Mouse (Mus musculus): Measurements from ENCODE around the gene Foxn3. TPM values are rescaled to one million over a fixed set of nuclear protein-coding genes. Genes with fewer than 3 reads are reported as not detected.

Gene Foxn3
- polyA plus RNA-seq, 1 experiment from 2014 or later, result 41.9 TPM

- 92% methylated on average over 5 of the region's 5 CpGs for WGBS
- Histone ChIP-seq H3K4me2 (replicated peaks; ENCODE audit: low read depth) (no peak overlapping the region), H3K27ac (ENCODE audit: low read depth, low read length) (no peak overlapping the region), H3K9ac (ENCODE audit: low read depth, low read length) (no peak overlapping the region), H3K9me3 (ENCODE audit: control insufficient read depth) (no peaks in the 10 kb centered on the region), H3K4me3 (ENCODE audit: low read depth, low read length) (no peak overlapping the region), H3K36me3 (ENCODE audit: control insufficient read depth, insufficient read depth) (no peaks in the 10 kb centered on the region), H3K27me3 (replicated peaks; ENCODE audit: control insufficient read depth, insufficient read depth, low read length) (no peaks in the 10 kb centered on the region), H3K4me1 (replicated peaks; ENCODE audit: control insufficient read depth, insufficient read depth, low read length) (no peaks in the 10 kb centered on the region)
- ATAC-seq, result no peak
- TF ChIP-seq CTCF (IDR thresholded peaks at IDR 0.05; ENCODE audit: low read depth), result no peak
Measured at GRCm38 (mm10) chr12:99447791-99448190, 115.6 kb downstream of the Foxn3 start.

- no peak overlapping the region for H3K9ac ChIP-seq (ENCODE audit: low read depth, low read length)
- TF ChIP-seq CTCF (IDR thresholded peaks at IDR 0.05; ENCODE audit: low read depth), result no peak
- 31% methylated on average over 6 of the region's 6 CpGs for WGBS
- no peak overlapping the region for H3K27ac ChIP-seq (ENCODE audit: low read depth, low read length)
- 0 out of 2 replicates have a peak overlapping the region, but pooled peaks have one; percentile 17 for H3K4me2 ChIP-seq (replicated peaks; ENCODE audit: low read depth)
- H3K9me3 ChIP-seq (ENCODE audit: control insufficient read depth), result no peaks in the 10 kb centered on the region
- no peak overlapping the region for H3K4me3 ChIP-seq (ENCODE audit: low read depth, low read length)
- ATAC-seq, result peak; percentile 80
- H3K27me3 ChIP-seq (replicated peaks; ENCODE audit: control insufficient read depth, insufficient read depth, low read length), result no peaks in the 10 kb centered on the region
- H3K4me1 ChIP-seq (replicated peaks; ENCODE audit: control insufficient read depth, insufficient read depth, low read length), result no peaks in the 10 kb centered on the region
- no peaks in the 10 kb centered on the region for H3K36me3 ChIP-seq (ENCODE audit: control insufficient read depth, insufficient read depth)
Measured at GRCm38 (mm10) chr12:99445018-99445674, 118.2 kb downstream of the Foxn3 start.

- Histone ChIP-seq H3K9me3 (ENCODE audit: control insufficient read depth) (no peaks in the 10 kb centered on the region), H3K4me1 (replicated peaks; ENCODE audit: control insufficient read depth, insufficient read depth, low read length) (0 out of 2 replicates have a peak, but pooled peaks cover 5% of the 10 kb centered on the region), H3K4me3 (ENCODE audit: low read depth, low read length) (no peak overlapping the region), H3K27me3 (replicated peaks; ENCODE audit: control insufficient read depth, insufficient read depth, low read length) (no peaks in the 10 kb centered on the region), H3K9ac (ENCODE audit: low read depth, low read length) (no peak overlapping the region), H3K27ac (ENCODE audit: low read depth, low read length) (no peak overlapping the region), H3K36me3 (ENCODE audit: control insufficient read depth, insufficient read depth) (no peaks in the 10 kb centered on the region), H3K4me2 (replicated peaks; ENCODE audit: low read depth) (no peak overlapping the region)
- no peak for ATAC-seq
- TF ChIP-seq CTCF (IDR thresholded peaks at IDR 0.05; ENCODE audit: low read depth), result no peak
- 75% methylated on average over 3 of the region's 3 CpGs for WGBS
Measured at GRCm38 (mm10) chr12:99442819-99443218, 120.6 kb downstream of the Foxn3 start.

GRCm38 (mm10) chr12:99440953-99441352 is 122.4 kb downstream of the Foxn3 start:
- H3K4me1 ChIP-seq (replicated peaks; ENCODE audit: control insufficient read depth, insufficient read depth, low read length), result 0 out of 2 replicates have a peak, but pooled peaks cover 5% of the 10 kb centered on the region
- no peak overlapping the region for H3K27ac ChIP-seq (ENCODE audit: low read depth, low read length)
- no peaks in the 10 kb centered on the region for H3K27me3 ChIP-seq (replicated peaks; ENCODE audit: control insufficient read depth, insufficient read depth, low read length)
- no peak for TF ChIP-seq CTCF (IDR thresholded peaks at IDR 0.05; ENCODE audit: low read depth)
- H3K4me2 ChIP-seq (replicated peaks; ENCODE audit: low read depth), result no peak overlapping the region
- H3K9ac ChIP-seq (ENCODE audit: low read depth, low read length), result no peak overlapping the region
- no peaks in the 10 kb centered on the region for H3K36me3 ChIP-seq (ENCODE audit: control insufficient read depth, insufficient read depth)
- WGBS, result 73% methylated on average over 4 of the region's 4 CpGs
- ATAC-seq, result no peak
- H3K4me3 ChIP-seq (ENCODE audit: low read depth, low read length), result no peak overlapping the region
- no peaks in the 10 kb centered on the region for H3K9me3 ChIP-seq (ENCODE audit: control insufficient read depth)

- peak; percentile 67 for ATAC-seq
Measured at GRCm38 (mm10) chr12:99440022-99440421, 123.4 kb downstream of the Foxn3 start.

GRCm38 (mm10) chr12:99435189-99435588 is 128.2 kb downstream of the Foxn3 start:
- Histone ChIP-seq H3K9me3 (ENCODE audit: control insufficient read depth) (no peaks in the 10 kb centered on the region), H3K27ac (ENCODE audit: low read depth, low read length) (no peak overlapping the region), H3K9ac (ENCODE audit: low read depth, low read length) (no peak overlapping the region), H3K4me2 (replicated peaks; ENCODE audit: low read depth) (no peak overlapping the region), H3K4me1 (replicated peaks; ENCODE audit: control insufficient read depth, insufficient read depth, low read length) (0 out of 2 replicates have a peak, but pooled peaks cover 5% of the 10 kb centered on the region), H3K36me3 (ENCODE audit: control insufficient read depth, insufficient read depth) (no peaks in the 10 kb centered on the region), H3K4me3 (ENCODE audit: low read depth, low read length) (no peak overlapping the region), H3K27me3 (replicated peaks; ENCODE audit: control insufficient read depth, insufficient read depth, low read length) (no peaks in the 10 kb centered on the region)
- no peak for TF ChIP-seq CTCF (IDR thresholded peaks at IDR 0.05; ENCODE audit: low read depth)
- WGBS, result 74% methylated on average over 4 of the region's 4 CpGs
- ATAC-seq, result no peak

More at GRCm38 (mm10) chr12:99440022-99440421, 123.4 kb downstream of the Foxn3 start:
- Histone ChIP-seq H3K27me3 (replicated peaks; ENCODE audit: control insufficient read depth, insufficient read depth, low read length) (no peaks in the 10 kb centered on the region), H3K9ac (ENCODE audit: low read depth, low read length) (no peak overlapping the region), H3K9me3 (ENCODE audit: control insufficient read depth) (no peaks in the 10 kb centered on the region), H3K27ac (ENCODE audit: low read depth, low read length) (no peak overlapping the region; the same call in 1 of the 2 replicates), H3K36me3 (ENCODE audit: control insufficient read depth, insufficient read depth) (no peaks in the 10 kb centered on the region), H3K4me3 (ENCODE audit: low read depth, low read length) (no peak overlapping the region), H3K4me2 (replicated peaks; ENCODE audit: low read depth) (no peak overlapping the region), H3K4me1 (replicated peaks; ENCODE audit: control insufficient read depth, insufficient read depth, low read length) (0 out of 2 replicates have a peak, but pooled peaks cover 5% of the 10 kb centered on the region)
- 38% methylated on average over 3 of the region's 3 CpGs for whole genome bisulfite sequencing
- TF ChIP-seq CTCF (IDR thresholded peaks at IDR 0.05; ENCODE audit: low read depth), result no peak

Measured in intestine, postnatal 0 days (tissue).